Mouse (Mus musculus) neural tube, embryonic 11.5 days (tissue): ENCODE data around the gene Capn10. TPM values are rescaled to one million over a fixed set of nuclear protein-coding genes. Genes with fewer than 3 reads are reported as not detected.

Experiments
- ATAC-seq: fragments of 200-750 bp; cut with Nextera tagmentation; 2 replicates; pipeline ENCODE4 v1.8.0; 2017; ENCODE audit warnings: moderate number of reproducible peaks, mild to moderate bottlenecking, moderate TSS enrichment, moderate library complexity; ENCODE audit not compliant: insufficient read depth, low FRiP score, low TSS enrichment
- DNase-seq: peaks from one replicate; pipeline ENCODE4 v3.0.0-alpha.2; 2015; ENCODE audit warnings: low spot score
- H3K27ac ChIP-seq: fragments of 300-500 bp; sonication (generic); 2 replicates; pipeline ENCODE4 v1.5.1; 2014; ENCODE audit warnings: low read depth, mild to moderate bottlenecking, low read length
- H3K27me3 ChIP-seq: fragments of 300-500 bp; sonication (generic); 2 replicates; pipeline ENCODE4 v1.6.1; 2014; ENCODE audit warnings: mild to moderate bottlenecking, low read length, mixed read lengths; ENCODE audit not compliant: control insufficient read depth, insufficient read depth
- H3K36me3 ChIP-seq: fragments of 300-500 bp; sonication (generic); 2 replicates; pipeline ENCODE4 v1.6.1; 2014; ENCODE audit warnings: mild to moderate bottlenecking, low read length, moderate library complexity, mixed read lengths; ENCODE audit not compliant: control insufficient read depth, insufficient read depth
- H3K4me1 ChIP-seq: fragments of 300-500 bp; sonication (generic); 2 replicates; pipeline ENCODE4 v1.6.1; 2014; ENCODE audit warnings: low read length, mixed read lengths; ENCODE audit not compliant: control insufficient read depth, insufficient read depth
- H3K4me2 ChIP-seq: fragments of 300-500 bp; sonication (generic); 2 replicates; pipeline ENCODE4 v1.6.1; 2014; ENCODE audit warnings: low read depth, mild to moderate bottlenecking, moderate library complexity
- H3K4me3 ChIP-seq: fragments of 300-500 bp; sonication (generic); 2 replicates; pipeline ENCODE4 v1.5.1; 2014; ENCODE audit warnings: low read depth, low read length
- H3K9ac ChIP-seq: fragments of 300-500 bp; sonication (generic); 2 replicates; pipeline ENCODE4 v1.6.1; 2014; ENCODE audit warnings: mild to moderate bottlenecking, low read length
- H3K9me3 ChIP-seq: fragments of 300-500 bp; sonication (generic); 2 replicates; pipeline ENCODE4 v1.6.1; 2016; ENCODE audit warnings: low read length; ENCODE audit not compliant: control insufficient read depth
- WGBS: fragments of 180-500 bp; shearing (Covaris S2); extraction: QIAGEN DNeasy Blood & Tissue Kit; methylation state at CpG from one replicate; pipeline ENCODE4 v1.1.7; 2014; 5-methylcytosine and 5-hydroxymethylcytosine counted together
- polyA plus RNA-seq: library from polyadenylated mRNA; unstranded; fragments of >200 nt; fragmentation: Nextera tagmentation; extraction: Ambion mirVana; gene quantifications from 2 replicates; pipeline ENCODE4 v1.2.1, GENCODE M21; 2014

Gene Capn10
- polyA plus RNA-seq, 1 experiment from 2014 or later: 43.4 TPM

GRCm38 (mm10) chr1:92914239-92914638 lies 19.9 kb upstream of the Capn10 start:
- no peak overlapping the region for H3K4me3 ChIP-seq
- H3K9ac ChIP-seq: no peak overlapping the region
- peaks cover 23% of the 10 kb centered on the region for H3K4me1 ChIP-seq
- no peak overlapping the region for H3K4me2 ChIP-seq
- no peak for DNase-seq
- peaks cover 24% of the 10 kb centered on the region for H3K36me3 ChIP-seq
- no peak overlapping the region for H3K27ac ChIP-seq
- no peaks in the 10 kb centered on the region for H3K27me3 ChIP-seq
- H3K9me3 ChIP-seq: no peaks in the 10 kb centered on the region
- ATAC-seq: no peak
- 83% methylated on average over 4 of the region's 4 CpGs for WGBS

- H3K36me3 ChIP-seq: peaks cover 28% of the 10 kb centered on the region
- 93% methylated on average over 11 of the region's 11 CpGs for WGBS
Observed at GRCm38 (mm10) chr1:92914993-92915392, 19.2 kb upstream of the Capn10 start.

GRCm38 (mm10) chr1:92916725-92917124 lies 17.5 kb upstream of the Capn10 start:
- H3K9me3 ChIP-seq: no peaks in the 10 kb centered on the region
- no peak overlapping the region for H3K9ac ChIP-seq
- ATAC-seq (no peak), DNase-seq (no peak)
- peaks cover 13% of the 10 kb centered on the region for H3K4me1 ChIP-seq
- H3K4me3 ChIP-seq: no peak overlapping the region
- peaks cover 28% of the 10 kb centered on the region for H3K36me3 ChIP-seq
- no peaks in the 10 kb centered on the region for H3K27me3 ChIP-seq
- WGBS: 95% methylated on average over 9 of the region's 9 CpGs
- no peak overlapping the region for H3K4me2 ChIP-seq
- H3K27ac ChIP-seq: no peak overlapping the region

More at GRCm38 (mm10) chr1:92914993-92915392, 19.2 kb upstream of the Capn10 start:
- H3K9me3 ChIP-seq: no peaks in the 10 kb centered on the region
- ATAC-seq: no peak
- no peak overlapping the region for H3K4me2 ChIP-seq
- H3K27ac ChIP-seq: no peak overlapping the region
- no peak overlapping the region for H3K4me3 ChIP-seq
- no peak for DNase-seq
- peaks cover 20% of the 10 kb centered on the region for H3K4me1 ChIP-seq
- no peaks in the 10 kb centered on the region for H3K27me3 ChIP-seq
- H3K9ac ChIP-seq: no peak overlapping the region

GRCm38 (mm10) chr1:92919151-92919550 lies 15.0 kb upstream of the Capn10 start:
- peaks cover 28% of the 10 kb centered on the region for H3K36me3 ChIP-seq
- 97% methylated on average over 11 of the region's 11 CpGs for WGBS
- no peak for ATAC-seq

GRCm38 (mm10) chr1:92919775-92920174 lies 14.4 kb upstream of the Capn10 start:
- no peaks in the 10 kb centered on the region for H3K27me3 ChIP-seq
- H3K9ac ChIP-seq: no peak overlapping the region
- no peaks in the 10 kb centered on the region for H3K4me1 ChIP-seq
- ATAC-seq (no peak), DNase-seq (no peak)
- H3K9me3 ChIP-seq: no peaks in the 10 kb centered on the region
- H3K4me2 ChIP-seq: no peak overlapping the region
- 90% methylated on average over 12 of the region's 12 CpGs for WGBS
- H3K36me3 ChIP-seq: peaks cover 28% of the 10 kb centered on the region
- H3K27ac ChIP-seq: no peak overlapping the region
- no peak overlapping the region for H3K4me3 ChIP-seq

More at GRCm38 (mm10) chr1:92919151-92919550, 15.0 kb upstream of the Capn10 start:
- Histone ChIP-seq H3K9me3 (no peaks in the 10 kb centered on the region), H3K4me2 (no peak overlapping the region), H3K27ac (no peak overlapping the region), H3K9ac (no peak overlapping the region), H3K4me3 (no peak overlapping the region), H3K27me3 (no peaks in the 10 kb centered on the region), H3K4me1 (no peaks in the 10 kb centered on the region)
- DNase-seq: no peak

- H3K27me3 ChIP-seq: no peaks in the 10 kb centered on the region
- H3K4me3 ChIP-seq: no peak overlapping the region
- ATAC-seq (no peak), DNase-seq (no peak)
- no peak overlapping the region for H3K9ac ChIP-seq
- 86% methylated on average over 7 of the region's 7 CpGs for WGBS
- no peaks in the 10 kb centered on the region for H3K9me3 ChIP-seq
- no peak overlapping the region for H3K27ac ChIP-seq
- no peaks in the 10 kb centered on the region for H3K4me1 ChIP-seq
- no peak overlapping the region for H3K4me2 ChIP-seq
- peaks cover 25% of the 10 kb centered on the region for H3K36me3 ChIP-seq
Observed at GRCm38 (mm10) chr1:92920474-92921200, 13.5 kb upstream of the Capn10 start.

GRCm38 (mm10) chr1:92921496-92921895 lies 12.7 kb upstream of the Capn10 start:
- no peaks in the 10 kb centered on the region for H3K27me3 ChIP-seq
- no peak overlapping the region for H3K4me3 ChIP-seq
- DNase-seq (no peak), ATAC-seq (no peak)
- H3K36me3 ChIP-seq: peaks cover 22% of the 10 kb centered on the region
- 84% methylated on average over 4 of the region's 4 CpGs for WGBS
- H3K4me2 ChIP-seq: no peak overlapping the region
- no peaks in the 10 kb centered on the region for H3K9me3 ChIP-seq
- no peak overlapping the region for H3K9ac ChIP-seq
- H3K4me1 ChIP-seq: no peaks in the 10 kb centered on the region
- no peak overlapping the region for H3K27ac ChIP-seq

- no peak for ATAC-seq
- no peak for DNase-seq
- Histone ChIP-seq H3K36me3 (no peaks in the 10 kb centered on the region), H3K27me3 (no peaks in the 10 kb centered on the region), H3K27ac (no peak overlapping the region), H3K4me2 (no peak overlapping the region), H3K4me3 (no peak overlapping the region), H3K9ac (no peak overlapping the region), H3K9me3 (no peaks in the 10 kb centered on the region), H3K4me1 (peaks cover 6% of the 10 kb centered on the region)
- 25% methylated on average over 1 of the region's 1 CpGs for WGBS
Observed at GRCm38 (mm10) chr1:92930171-92930706, 3.9 kb upstream of the Capn10 start.

- no peak for DNase-seq
- WGBS: 74% methylated on average over 4 of the region's 4 CpGs
Observed at GRCm38 (mm10) chr1:92933611-92934010, 565 bp upstream of the Capn10 start.

More at GRCm38 (mm10) chr1:92933611-92934010, 565 bp upstream of the Capn10 start:
- Histone ChIP-seq H3K9me3 (no peaks in the 10 kb centered on the region), H3K27ac (peak overlapping the region; percentile 90), H3K4me2 (peak overlapping the region; percentile 71), H3K27me3 (no peaks in the 10 kb centered on the region), H3K4me3 (peak overlapping the region; percentile 51), H3K36me3 (no peaks in the 10 kb centered on the region), H3K9ac (peak overlapping the region; percentile 56), H3K4me1 (peaks cover 19% of the 10 kb centered on the region)
- ATAC-seq: no peak
